Mouse (Mus musculus) CH12.LX (cell line): ENCODE results near the gene Hddc2.

ENCODE experiments used
- CTCF ChIP-seq, 2 experiments: IDR thresholded peaks in 1 of 2; conservative IDR thresholded peaks in 1 of 2; 2 replicates each; pipeline ENCODE4 v1.5.1; 2011 to 2012; ENCODE audit warnings: low read depth in 2 of 2, low read length in 2 of 2, improper control_type of control experiment in 1 of 2, inconsistent platforms in 1 of 2, mild to moderate bottlenecking in 1 of 2, moderate library complexity in 1 of 2
- POLR2A ChIP-seq: IDR thresholded peaks from 2 replicates; pipeline ENCODE4 v1.6.1; 2011; ENCODE audit warnings: low read depth, mild to moderate bottlenecking, improper control_type of control experiment, low read length
- ZKSCAN1 ChIP-seq: IDR thresholded peaks from 2 replicates; pipeline ENCODE4 v1.6.1; 2012; ENCODE audit warnings: low read depth, inconsistent platforms, low read length, improper control_type of control experiment, borderline replicate concordance
- ZMIZ1 ChIP-seq: IDR thresholded peaks from 2 replicates; pipeline ENCODE4 v1.6.1; 2012; ENCODE audit warnings: low read depth, mild to moderate bottlenecking, inconsistent platforms, low read length, improper control_type of control experiment

- no peak for TF ChIP-seq ZKSCAN1
- TF ChIP-seq ZMIZ1, result no peak
- TF ChIP-seq CTCF (conservative IDR thresholded peaks at IDR 0.05 in 1 of 2, IDR thresholded peaks at IDR 0.05 in 1 of 2; ENCODE audit: low read depth in 2 of 2, low read length in 2 of 2), result no peak
- TF ChIP-seq POLR2A, result no peak
Measured at GRCm38 (mm10) chr10:31318491-31318890, 5.3 kb downstream of the Hddc2 start.
